Mouse (Mus musculus): Measurements from ENCODE around the gene Tdrd5.
"Not testable (repeated sequence)": the region's sequence is repeated elsewhere in the genome, so short reads cannot be mapped to it uniquely, and the experiment has no call there.

Tdrd5 gene

DNA sequence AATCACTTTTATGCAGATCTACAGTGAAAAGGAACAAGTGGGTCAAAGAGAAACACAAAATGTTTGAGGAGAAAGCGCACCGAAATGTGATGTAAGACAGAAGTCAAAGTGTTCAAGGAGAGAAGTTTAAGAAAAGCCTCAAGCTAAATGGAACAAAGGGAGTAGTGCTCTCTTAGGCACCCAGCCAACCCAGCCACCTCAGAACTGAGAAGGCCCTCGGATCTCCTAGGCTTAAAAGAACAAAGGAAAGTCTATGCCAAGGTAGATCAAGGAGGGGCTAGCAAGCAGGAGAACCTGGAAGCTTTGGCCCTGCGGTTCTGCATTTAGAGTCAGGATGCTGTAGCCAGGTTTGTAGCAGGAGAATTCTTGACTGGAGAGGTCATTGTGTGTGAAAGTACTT lies 48.6 kb downstream of the Tdrd5 start:
- no peak for DNase-seq (ENCODE audit: low spot score)

DNA sequence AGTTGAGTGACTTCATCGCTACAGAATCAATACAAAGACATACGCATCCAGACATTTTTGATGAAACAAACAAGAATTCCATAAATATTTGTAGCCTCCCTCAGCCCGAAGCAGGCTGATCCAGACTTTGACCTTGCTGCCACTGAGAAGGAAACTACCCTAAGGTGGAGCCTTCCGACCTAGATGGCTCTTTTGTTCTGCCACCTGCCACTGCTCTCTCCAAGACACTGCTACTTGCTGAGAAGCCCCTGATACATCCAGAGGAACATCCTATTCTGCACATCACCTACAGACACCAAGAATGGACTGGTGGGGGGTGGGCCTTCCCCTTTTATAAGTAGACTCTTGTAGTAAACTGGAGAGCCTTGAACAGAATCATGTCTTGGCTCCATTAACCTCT lies 52.4 kb downstream of the Tdrd5 start:
- DNase-seq (ENCODE audit: low spot score) = not testable (repeated sequence)

DNA sequence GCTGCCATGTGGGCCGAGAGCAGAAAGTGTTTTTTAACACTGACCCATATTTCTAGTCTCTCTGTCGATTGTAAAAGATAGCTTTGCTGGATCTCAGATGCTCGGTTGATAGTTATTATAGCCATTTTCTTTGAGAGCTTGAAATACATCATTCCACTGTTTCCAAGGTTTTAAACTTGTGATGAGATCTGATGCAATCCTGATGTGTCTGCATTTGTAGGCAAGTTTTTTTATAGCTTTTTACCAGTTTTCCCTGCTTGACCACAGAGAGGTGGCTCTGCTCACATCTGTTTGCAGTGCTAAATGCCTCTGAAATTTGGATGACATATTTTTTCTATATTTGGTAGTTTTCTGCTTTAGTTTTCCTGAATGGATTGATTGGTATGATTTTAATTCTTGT lies 55.6 kb downstream of the Tdrd5 start:
- DNase-seq (ENCODE audit: low spot score) = no peak

DNA sequence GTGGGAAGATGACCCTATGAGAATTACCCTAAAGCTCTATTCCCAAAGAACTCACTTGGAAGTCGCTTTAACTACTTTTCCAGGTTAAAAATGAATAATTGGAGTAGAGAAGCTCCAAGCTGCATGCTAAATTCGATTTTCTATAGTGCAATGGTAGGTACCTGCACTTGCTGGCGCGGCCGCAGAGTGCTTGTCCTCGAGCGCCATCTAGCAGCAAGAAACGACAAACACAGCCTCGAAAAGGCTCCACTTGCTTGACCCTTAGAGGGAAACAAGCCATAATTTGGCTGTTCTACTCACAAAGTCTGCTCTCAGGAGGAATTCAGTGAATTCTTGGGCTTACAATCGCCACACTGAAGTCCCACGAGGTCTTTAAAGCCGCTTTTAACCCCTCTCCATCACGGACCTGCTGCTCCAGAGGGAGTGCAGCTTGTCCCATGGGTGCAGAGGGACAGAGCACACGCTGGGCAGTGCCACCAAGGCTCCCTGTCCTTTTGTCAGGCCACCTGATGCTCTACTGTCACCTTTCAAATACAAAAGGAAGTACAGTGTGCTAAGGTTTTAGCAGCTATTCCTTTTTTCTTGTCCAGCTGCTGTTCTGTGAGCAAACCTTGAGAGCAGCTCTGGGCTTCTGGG lies 61.6 kb downstream of the Tdrd5 start:
- DNase-seq (ENCODE audit: low spot score) = peak; percentile 59

DNA sequence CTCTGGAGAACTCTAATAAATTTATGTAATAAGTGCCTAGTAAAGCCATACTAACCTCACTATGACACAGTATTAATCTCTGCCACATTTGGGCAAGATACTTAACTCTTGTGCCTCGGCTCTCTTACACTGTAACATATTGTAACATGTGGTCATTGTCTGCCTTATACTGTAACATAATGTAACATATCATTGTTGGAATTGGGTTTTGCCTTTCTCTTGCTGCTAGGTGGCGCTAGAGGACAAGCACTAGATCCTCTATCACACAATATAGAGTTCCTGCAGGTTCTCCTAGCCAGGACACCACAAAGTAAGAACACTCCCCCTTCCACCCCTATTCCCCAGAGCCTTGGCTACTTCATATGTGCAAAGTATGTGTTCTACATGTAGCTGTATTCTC lies 62.4 kb downstream of the Tdrd5 start:
- peak; percentile 9 for DNase-seq (ENCODE audit: low spot score)

DNA sequence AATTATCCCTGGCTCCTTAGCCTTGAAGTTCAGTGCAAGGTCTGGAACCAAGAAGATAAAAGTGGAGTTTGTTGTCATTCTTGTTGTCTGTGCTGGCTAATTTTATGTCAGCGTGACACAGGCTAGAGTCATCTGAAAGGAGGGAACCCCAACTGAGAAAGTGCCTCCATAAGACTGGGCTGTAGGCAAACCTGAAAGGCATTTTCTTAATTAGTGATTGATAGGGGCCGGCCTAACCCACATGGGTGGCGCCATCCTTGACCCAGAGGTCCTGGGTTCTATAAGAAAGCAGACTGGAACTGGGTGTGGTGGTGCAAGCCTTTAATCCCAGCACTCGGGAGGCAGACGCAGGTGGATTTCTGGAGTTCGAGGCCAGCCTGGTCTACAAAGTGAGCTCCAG lies 72.3 kb downstream of the Tdrd5 start:
- no peak for DNase-seq (ENCODE audit: low spot score)

DNA sequence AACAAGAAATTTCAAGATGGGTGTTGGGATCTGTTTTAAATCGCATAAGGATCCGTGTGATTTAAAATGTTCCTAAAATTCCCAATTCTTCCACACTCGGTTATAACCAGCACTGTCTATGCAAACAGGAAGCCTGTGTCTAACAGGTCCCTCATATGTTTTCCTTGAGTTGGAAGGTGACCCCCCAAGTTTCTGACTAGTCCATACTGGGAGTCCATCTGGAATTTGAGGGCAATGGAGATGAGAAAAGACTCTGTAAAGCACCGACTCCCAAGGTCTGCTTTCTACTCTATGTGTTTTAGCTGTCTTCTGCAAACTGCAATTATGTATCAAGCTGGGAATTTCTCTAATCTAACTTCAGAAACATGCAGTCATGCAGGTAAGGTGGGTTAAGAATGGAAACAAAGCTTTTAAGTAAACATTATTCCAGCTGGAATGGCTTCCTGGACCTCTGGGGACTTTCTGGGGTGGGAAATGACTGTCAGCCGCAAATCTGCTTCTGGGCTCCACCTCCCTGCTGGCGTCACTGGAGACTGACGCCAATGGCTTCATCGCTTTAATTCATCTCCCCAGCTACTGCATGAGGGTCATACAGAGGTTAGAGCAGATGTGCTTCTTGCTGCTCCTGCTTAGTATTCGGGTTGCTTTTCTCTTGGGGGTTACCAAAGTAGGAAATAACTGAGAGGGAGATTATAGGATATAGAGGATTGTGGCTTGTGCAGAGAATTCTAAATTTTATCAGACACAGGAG lies 73.0 kb downstream of the Tdrd5 start:
- DNase-seq (ENCODE audit: low spot score) = peak; percentile 4

DNA sequence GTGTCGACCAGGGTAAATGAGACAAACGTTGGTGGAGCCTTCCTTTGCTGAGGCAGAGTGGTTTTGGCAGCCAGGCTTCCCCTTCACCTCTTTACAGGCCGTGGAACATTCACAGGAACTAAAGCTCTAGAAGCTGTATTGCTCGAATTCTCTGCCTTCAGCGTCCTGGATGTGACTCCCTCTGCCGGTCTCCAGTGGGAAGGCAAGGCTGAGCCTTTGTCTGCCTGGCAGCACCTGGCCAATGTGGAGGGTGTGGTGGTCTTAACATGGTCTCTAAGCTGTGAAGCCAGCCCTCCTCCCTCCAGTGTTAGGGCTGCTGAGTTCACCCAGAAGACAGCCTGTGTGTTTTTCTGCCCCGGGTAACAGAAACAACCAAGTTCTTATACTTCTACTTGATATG lies 74.0 kb downstream of the Tdrd5 start:
- DNase-seq (ENCODE audit: low spot score) = peak; percentile 31

DNA sequence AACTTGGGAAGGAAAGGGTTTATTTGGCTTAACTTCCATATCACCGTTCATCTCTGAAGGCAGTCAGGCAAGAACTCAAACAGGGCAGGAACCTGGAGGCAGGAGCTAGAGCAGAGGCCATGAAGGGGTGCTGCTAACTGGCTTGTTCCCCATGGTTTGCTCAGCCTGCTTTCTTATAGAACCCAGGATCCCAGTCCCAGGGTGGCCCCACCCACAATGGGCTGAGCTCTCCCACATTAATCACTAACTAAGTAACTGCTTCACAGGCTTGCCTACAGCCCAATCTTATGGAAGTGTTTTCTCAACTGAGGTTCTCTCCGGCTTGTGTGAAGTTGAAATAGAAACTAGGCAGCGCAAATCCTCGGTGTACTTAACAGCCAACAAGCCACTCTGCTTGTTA lies 74.7 kb downstream of the Tdrd5 start:
- DNase-seq (ENCODE audit: low spot score) = no peak

DNA sequence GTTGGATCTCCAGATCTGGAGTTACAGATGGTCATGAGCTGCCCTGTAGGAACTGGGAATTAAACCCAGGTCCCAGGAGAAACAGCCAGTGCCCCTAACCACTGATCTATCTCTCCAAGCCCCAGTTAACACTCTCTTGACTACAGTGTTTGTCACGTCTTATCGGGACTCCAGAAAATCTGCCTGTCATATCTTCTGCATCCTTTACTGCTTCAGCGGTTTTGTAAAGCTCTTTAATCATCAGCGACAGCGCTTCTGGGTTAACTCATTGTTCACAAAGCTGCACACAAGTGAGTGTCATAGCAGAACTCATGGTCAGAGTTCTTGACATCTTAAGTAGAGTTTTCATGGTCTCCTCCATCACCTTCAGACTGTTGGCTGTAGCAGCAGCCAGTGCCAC lies 76.6 kb downstream of the Tdrd5 start:
- no peak for DNase-seq (ENCODE audit: low spot score)

DNA sequence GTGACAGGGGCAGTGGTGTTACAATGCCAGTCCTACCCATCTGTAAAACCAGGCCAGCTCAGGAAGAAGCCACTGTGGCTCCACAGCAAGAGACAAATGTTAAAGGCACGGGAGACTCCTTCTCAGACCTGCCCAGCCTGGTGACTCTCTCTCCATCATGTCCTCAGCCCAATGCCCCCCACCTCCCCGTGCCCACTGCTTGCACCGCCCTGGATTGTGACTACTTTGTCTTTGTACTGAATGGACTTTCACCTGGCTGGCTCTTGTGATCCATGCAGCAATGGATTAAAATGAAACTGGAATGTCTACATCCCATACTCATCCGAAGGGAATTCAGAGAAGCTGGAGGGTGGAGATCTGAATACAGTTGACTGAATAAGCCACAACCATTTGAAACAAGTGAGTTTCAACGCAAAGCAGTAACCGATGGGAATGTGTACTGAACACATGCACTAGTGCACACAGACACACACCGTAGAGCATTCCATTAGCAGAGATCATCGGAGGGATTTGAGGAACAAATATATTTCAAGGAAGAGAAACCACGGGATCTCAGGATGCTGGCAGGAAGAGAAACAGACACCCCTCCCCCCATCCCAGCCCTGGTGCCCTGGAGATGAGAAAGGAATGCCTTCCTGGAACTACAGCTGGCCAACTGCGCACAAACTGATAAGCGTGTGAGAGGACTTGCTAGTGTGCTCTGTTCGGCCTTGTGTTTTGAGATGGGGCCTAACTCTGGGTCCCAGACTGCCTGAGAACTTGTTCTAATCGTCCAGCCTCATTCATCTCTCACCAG lies 81.1 kb downstream of the Tdrd5 start:
- peak; percentile 7 for DNase-seq (ENCODE audit: low spot score)

DNA sequence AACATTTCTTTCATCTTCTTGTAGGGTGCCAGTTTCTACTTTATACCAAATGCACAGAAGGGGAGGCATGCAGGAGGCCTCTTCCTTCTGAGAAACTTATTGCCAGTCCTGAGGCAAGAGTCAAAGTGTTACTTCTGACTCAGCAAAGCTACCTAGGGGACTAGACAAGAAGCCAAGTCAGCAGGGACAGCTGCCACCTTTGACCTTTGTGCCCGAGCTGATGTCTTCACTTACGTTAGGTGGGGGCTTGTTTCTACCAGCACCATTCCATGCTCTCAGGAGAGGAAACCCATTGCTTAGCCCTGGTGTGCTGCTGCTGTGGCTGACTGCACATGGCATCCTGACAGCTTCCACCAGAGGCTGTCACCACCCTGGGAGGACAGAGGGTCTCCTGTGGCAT lies 82.1 kb downstream of the Tdrd5 start:
- no peak for DNase-seq (ENCODE audit: low spot score)

DNA sequence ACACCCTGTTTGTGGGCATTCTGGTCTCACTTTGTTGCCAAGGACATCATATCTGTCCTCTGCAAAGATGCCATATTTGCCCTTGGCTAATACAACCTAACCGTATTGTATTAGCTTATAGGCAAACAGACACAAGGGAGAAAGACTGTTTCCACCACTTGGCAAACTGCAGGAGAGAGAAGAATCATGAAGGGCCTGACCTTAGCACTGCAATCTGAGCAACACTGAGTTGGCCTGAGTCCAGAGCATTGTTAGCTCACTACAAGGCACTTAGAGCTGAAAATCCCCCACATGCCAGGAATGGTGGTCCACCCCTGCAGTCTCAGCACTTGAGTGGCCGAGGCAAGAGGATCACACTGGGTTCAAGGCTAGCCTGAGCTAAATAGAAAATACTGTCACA lies 84.9 kb downstream of the Tdrd5 start:
- no peak for DNase-seq (ENCODE audit: low spot score)

DNA sequence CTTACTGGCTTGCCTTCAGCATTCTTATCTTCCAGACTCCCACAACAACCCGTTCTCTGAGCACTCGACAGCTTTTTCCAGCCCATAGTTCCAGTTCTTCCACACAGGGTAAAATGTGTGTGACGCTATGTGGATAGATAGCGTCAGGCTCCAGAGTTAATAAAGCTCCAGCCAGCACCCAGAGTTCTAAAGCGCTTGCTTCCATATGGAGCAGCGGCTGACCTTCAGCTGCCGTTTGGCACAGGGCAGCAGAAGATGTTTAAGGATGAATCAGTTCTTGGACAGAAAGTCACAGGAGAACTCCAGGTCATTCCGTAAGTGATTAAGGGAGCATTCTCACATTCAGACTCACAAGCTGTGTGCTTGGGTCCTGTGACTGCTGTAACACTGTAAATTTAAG lies 85.5 kb downstream of the Tdrd5 start:
- DNase-seq (ENCODE audit: low spot score) = no peak

DNA sequence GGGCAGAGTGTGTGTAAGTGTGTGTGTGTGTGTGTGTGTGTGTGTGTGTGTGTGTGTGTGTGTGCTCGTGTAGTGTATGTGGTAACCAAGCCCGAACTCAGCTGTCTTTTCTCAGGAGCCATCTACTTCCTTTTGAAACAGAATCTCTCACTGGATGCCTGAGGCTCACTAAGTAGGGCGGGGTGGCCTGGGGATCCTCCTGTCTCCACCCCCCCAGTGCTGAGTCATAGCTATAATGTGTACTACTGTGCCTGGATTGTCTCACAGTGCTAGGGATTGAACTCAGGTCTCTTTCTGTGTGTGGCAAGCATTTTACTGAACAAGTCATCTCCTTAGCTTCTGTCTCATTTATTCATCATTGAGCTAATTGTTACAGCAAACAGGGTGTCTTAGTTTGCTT lies 86.1 kb downstream of the Tdrd5 start:
- DNase-seq (ENCODE audit: low spot score) = no peak

DNA sequence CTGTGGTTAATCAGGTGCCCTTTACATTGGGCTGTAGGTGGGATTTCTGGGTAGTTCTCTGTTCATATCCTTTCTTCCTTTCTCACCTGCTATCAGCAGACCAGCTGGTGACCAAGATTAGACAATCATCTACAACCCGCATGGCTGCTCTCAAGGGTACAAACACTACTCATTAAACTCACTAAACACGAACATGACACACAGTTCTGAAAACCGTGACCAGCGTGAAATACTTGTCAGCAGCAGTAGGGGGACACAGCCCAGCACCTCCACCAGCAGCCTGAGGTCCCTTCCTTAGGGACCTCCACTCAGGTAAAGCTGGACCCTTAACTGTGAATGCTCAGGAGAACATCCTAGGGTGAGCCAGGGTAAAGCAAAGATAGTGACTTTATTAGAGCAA lies 87.2 kb downstream of the Tdrd5 start:
- no peak for DNase-seq (ENCODE audit: low spot score)

DNA sequence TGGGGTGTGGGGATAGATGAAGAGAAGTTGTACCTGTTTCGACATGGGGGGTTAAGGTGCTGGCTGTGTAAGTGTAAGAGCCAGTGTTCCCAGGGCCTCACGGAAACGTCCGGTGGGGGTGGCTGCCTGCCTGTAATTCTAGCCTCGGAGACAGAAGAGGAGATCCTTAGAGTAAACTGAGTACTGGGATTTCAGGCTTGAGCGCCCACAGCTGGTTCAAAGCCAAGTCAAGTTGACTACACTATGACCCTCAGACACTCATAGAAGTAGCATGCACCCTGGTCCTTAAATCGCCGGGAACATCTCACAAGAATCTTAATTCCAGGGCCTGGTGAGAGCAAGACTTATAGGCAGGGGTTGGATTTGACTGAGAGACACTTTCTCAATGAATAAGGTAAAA lies 88.8 kb downstream of the Tdrd5 start:
- DNase-seq (ENCODE audit: low spot score) = no peak

DNA sequence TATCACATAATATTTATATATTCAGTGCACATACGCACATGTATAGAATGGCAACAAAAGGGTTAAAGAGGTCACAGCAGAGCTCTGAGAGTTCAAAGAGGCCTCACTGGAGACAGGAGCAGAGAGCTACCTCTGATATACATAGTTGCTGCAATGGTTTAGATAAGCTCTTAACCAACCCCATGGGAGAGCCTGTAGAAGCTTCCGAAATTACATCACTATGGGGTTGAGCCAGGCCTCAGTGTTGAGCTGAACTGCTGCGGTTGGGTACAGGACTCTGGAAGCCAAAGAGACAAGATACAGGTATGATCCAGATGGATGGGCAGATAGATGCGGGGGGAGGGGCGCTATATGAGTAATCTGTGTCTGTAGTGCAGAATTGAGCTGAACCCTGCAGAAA lies 90.5 kb downstream of the Tdrd5 start:
- DNase-seq (ENCODE audit: low spot score) = no peak

DNA sequence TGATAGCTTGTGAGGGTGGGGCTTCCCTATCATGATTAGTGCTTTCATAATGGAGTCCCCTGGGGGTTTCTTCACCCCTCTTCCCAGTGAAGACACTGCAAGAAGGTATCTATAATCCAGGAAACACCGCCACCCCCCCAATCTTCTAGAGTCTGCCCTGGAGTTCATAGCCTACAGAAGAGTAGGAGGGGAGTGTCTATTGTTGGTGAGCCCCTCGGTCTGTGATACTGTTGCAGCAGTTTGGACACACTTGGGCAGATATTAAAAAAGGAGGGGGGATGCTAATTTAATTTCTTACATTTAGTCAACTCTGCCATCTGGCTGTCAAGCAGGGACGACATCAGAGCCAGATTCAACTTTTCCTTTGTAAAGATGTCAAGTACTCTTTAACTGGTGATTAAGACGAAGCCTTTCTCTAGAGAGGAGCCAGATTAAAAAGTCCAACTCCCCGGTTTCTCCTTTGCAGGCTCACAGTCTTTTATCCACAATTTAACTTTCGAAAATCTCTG lies 91.6 kb downstream of the Tdrd5 start:
- DNase-seq (ENCODE audit: low spot score) = no peak

Data from ovary, postnatal 14 days (tissue).